Mouse (Mus musculus) limb, embryonic 10.5 days (tissue): ENCODE results near the gene Grik4. TPM values are rescaled to one million over a fixed set of nuclear protein-coding genes. Genes with fewer than 3 reads are reported as not detected.

ENCODE experiments used
- DNase-seq: peaks from one replicate; pipeline ENCODE4 v3.0.0-alpha.2; 2017; ENCODE audit warnings: low spot score
- H3K27ac ChIP-seq: fragments of 300-500 bp; sonication (generic); 2 replicates; pipeline ENCODE4 v1.5.1; 2016; ENCODE audit warnings: mild to moderate bottlenecking
- H3K27me3 ChIP-seq: fragments of 300-500 bp; sonication (generic); 2 replicates; pipeline ENCODE4 v1.6.1; 2016; ENCODE audit warnings: low read depth, mild to moderate bottlenecking; ENCODE audit not compliant: poor library complexity, severe bottlenecking
- H3K36me3 ChIP-seq: fragments of 300-500 bp; sonication (generic); 2 replicates; pipeline ENCODE4 v1.6.1; 2016; ENCODE audit warnings: mild to moderate bottlenecking, moderate library complexity
- H3K4me1 ChIP-seq: fragments of 300-500 bp; sonication (generic); 2 replicates; pipeline ENCODE4 v1.6.1; 2016
- H3K4me3 ChIP-seq: fragments of 300-500 bp; sonication (generic); 2 replicates; pipeline ENCODE4 v1.5.1; 2016; ENCODE audit warnings: mild to moderate bottlenecking, moderate library complexity
- H3K9me3 ChIP-seq: fragments of 300-500 bp; sonication (generic); replicated peaks from 2 replicates; pipeline ENCODE4 v1.6.1; 2016; ENCODE audit warnings: mild to moderate bottlenecking
- WGBS: fragments of 180-500 bp; shearing (Covaris S2); methylation state at CpG from one replicate; pipeline ENCODE4 v1.1.7; 2016; 5-methylcytosine and 5-hydroxymethylcytosine counted together
- microRNA-seq: library from miRNA; unstranded; fragments of <30 nt; microRNA quantifications from one replicate; pipeline ENCODE4, GENCODE M21; 2017
- polyA plus RNA-seq: library from polyadenylated mRNA; unstranded; fragments of >200 nt; fragmentation: Nextera tagmentation; extraction: Ambion mirVana; gene quantifications from 2 replicates; pipeline ENCODE4 v1.2.1, GENCODE M21; 2016

Grik4 gene
- polyA plus RNA-seq, 1 experiment from 2014 or later: 2.2 TPM

DNA sequence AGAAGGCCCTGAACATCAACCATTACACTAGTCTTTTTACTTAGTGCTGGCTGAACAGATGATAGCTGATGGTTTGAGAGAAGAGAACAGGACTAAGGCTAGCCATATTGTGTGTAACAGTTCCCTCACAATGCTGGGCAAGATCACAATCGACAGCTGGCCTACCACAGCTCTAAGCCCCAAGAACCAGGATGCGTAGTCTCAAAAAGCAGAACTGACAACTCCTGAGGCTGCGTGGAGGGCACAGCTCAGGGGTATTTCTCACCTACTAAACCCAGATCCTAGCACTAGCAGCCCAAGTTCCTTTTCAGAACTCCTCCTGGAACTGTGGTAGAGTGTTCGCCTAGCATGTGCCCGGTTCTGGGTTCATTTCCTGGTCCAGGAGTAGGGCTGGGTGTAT lies 475.9 kb downstream of the Grik4 start:
- Histone ChIP-seq H3K27ac (no peak overlapping the region), H3K4me3 (no peak overlapping the region), H3K27me3 (no peaks in the 10 kb centered on the region), H3K9me3 (no peaks in the 10 kb centered on the region), H3K4me1 (peaks cover 14% of the 10 kb centered on the region), H3K36me3 (peaks cover 8% of the 10 kb centered on the region; the same call in 1 of the 2 replicates)
- 93% methylated on average over 5 of the region's 5 CpGs for WGBS
- DNase-seq: no peak

Small RNA genes lying within 50 kb of the gene (microRNA-seq; reads per million reads assigned to microRNA genes)
- gene Gm27509: not detected

Other genes starting within 250 kb of the Grik4 start
- gene Arhgef12, start 162.7 kb upstream of the Grik4 start, polyA plus RNA-seq: 9.0 and 9.3 TPM in 2 replicates
- gene Tmem136, start 172.1 kb upstream of the Grik4 start, polyA plus RNA-seq: 8.9 and 9.9 TPM in 2 replicates